Mouse (Mus musculus) small intestine, adult 2 months (tissue): ENCODE results near the gene Arl15. TPM values are rescaled to one million over a fixed set of nuclear protein-coding genes. Genes with fewer than 3 reads are reported as not detected.

Source experiments
- H3K27ac ChIP-seq: fragments of 200-500 bp; 2 replicates; pipeline ENCODE4 v1.5.1; 2012; ENCODE audit warnings: low read depth, low read length, control low read depth, inconsistent platforms; ENCODE audit not compliant: insufficient read depth
- H3K27me3 ChIP-seq: fragments of 200-500 bp; 2 replicates; pipeline ENCODE4 v1.6.1; 2012; ENCODE audit warnings: mild to moderate bottlenecking, moderate library complexity, low read length, inconsistent platforms; ENCODE audit not compliant: control insufficient read depth, insufficient read depth
- H3K36me3 ChIP-seq: fragments of 200-500 bp; 2 replicates; pipeline ENCODE4 v1.6.1; 2012; ENCODE audit warnings: mild to moderate bottlenecking, low read length, control low read depth, inconsistent platforms; ENCODE audit not compliant: control insufficient read depth, insufficient read depth
- H3K4me1 ChIP-seq: fragments of 200-500 bp; 2 replicates; pipeline ENCODE4 v1.6.1; 2012; ENCODE audit warnings: low read length, inconsistent platforms, mixed read lengths; ENCODE audit not compliant: control insufficient read depth, insufficient read depth, insufficient read length
- H3K4me3 ChIP-seq: fragments of 200-500 bp; 2 replicates; pipeline ENCODE4 v1.5.1; 2012; ENCODE audit warnings: low read depth, mild to moderate bottlenecking, control low read depth, inconsistent platforms, low read length, moderate library complexity
- CTCF ChIP-seq: fragments of 200-500 bp; IDR thresholded peaks from 2 replicates; pipeline ENCODE4 v1.5.1; 2012; ENCODE audit warnings: low read depth, mild to moderate bottlenecking, control low read depth, inconsistent platforms, low read length, moderate library complexity, mixed read lengths; ENCODE audit not compliant: insufficient replicate concordance, insufficient read length; ENCODE audit errors: extremely low read depth
- POLR2A ChIP-seq: fragments of 200-500 bp; IDR thresholded peaks from 2 replicates; pipeline ENCODE4 v1.6.1; 2012; ENCODE audit warnings: low read depth, mild to moderate bottlenecking, control low read depth, inconsistent platforms, low read length, moderate library complexity
- WGBS: fragments of 180-500 bp; shearing (Covaris S2); methylation state at CpG from one replicate; pipeline ENCODE4 v1.1.7; 2018; 5-methylcytosine and 5-hydroxymethylcytosine counted together
- polyA plus RNA-seq: library from polyadenylated mRNA; depleted of rRNA; stranded (reverse); fragments of >200 nt; gene quantifications from 2 replicates; pipeline ENCODE4 v1.2.3, GENCODE M21; 2012

The Arl15 gene
- polyA plus RNA-seq, 1 experiment: 2.0 TPM

- TF ChIP-seq POLR2A: no peak
- no peak for TF ChIP-seq CTCF
- Histone ChIP-seq H3K27me3 (no peaks in the 10 kb centered on the region), H3K4me3 (no peak overlapping the region), H3K27ac (no peak overlapping the region), H3K36me3 (no peaks in the 10 kb centered on the region), H3K4me1 (no peaks in the 10 kb centered on the region)
- 67% methylated on average over 3 of the region's 3 CpGs for WGBS
Measured at GRCm38 (mm10) chr13:113990247-113990646, 195.9 kb downstream of the Arl15 start.

GRCm38 (mm10) chr13:113990701-113991100, 196.4 kb downstream of the Arl15 start:
- Histone ChIP-seq H3K27me3 (no peaks in the 10 kb centered on the region), H3K4me1 (no peaks in the 10 kb centered on the region), H3K27ac (no peak overlapping the region), H3K36me3 (no peaks in the 10 kb centered on the region), H3K4me3 (no peak overlapping the region)
- TF ChIP-seq POLR2A (no peak), CTCF (no peak)
- WGBS: 89% methylated on average over 10 of the region's 10 CpGs

GRCm38 (mm10) chr13:113993066-113993465, 198.8 kb downstream of the Arl15 start:
- H3K36me3 ChIP-seq: no peaks in the 10 kb centered on the region
- no peak overlapping the region for H3K27ac ChIP-seq
- 87% methylated on average over 2 of the region's 2 CpGs for WGBS
- no peaks in the 10 kb centered on the region for H3K27me3 ChIP-seq
- no peaks in the 10 kb centered on the region for H3K4me1 ChIP-seq
- no peak overlapping the region for H3K4me3 ChIP-seq
- no peak for TF ChIP-seq CTCF
- no peak for TF ChIP-seq POLR2A

GRCm38 (mm10) chr13:113994586-113994985, 200.3 kb downstream of the Arl15 start:
- WGBS: 83% methylated on average over 6 of the region's 6 CpGs
- no peaks in the 10 kb centered on the region for H3K36me3 ChIP-seq
- H3K4me3 ChIP-seq: no peak overlapping the region
- H3K27ac ChIP-seq: no peak overlapping the region
- H3K4me1 ChIP-seq: no peaks in the 10 kb centered on the region
- no peaks in the 10 kb centered on the region for H3K27me3 ChIP-seq
- TF ChIP-seq CTCF (no peak), POLR2A (no peak)

GRCm38 (mm10) chr13:113995490-113996236, 201.4 kb downstream of the Arl15 start:
- 85% methylated on average over 9 of the region's 9 CpGs for WGBS
- TF ChIP-seq CTCF (no peak), POLR2A (no peak)
- Histone ChIP-seq H3K4me3 (no peak overlapping the region), H3K27ac (no peak overlapping the region), H3K4me1 (no peaks in the 10 kb centered on the region), H3K36me3 (no peaks in the 10 kb centered on the region), H3K27me3 (no peaks in the 10 kb centered on the region)

- Histone ChIP-seq H3K27me3 (no peaks in the 10 kb centered on the region), H3K36me3 (no peaks in the 10 kb centered on the region), H3K4me3 (no peak overlapping the region), H3K27ac (no peak overlapping the region), H3K4me1 (no peaks in the 10 kb centered on the region)
- WGBS: 93% methylated on average over 12 of the region's 12 CpGs
- TF ChIP-seq POLR2A: no peak
- TF ChIP-seq CTCF: no peak
Measured at GRCm38 (mm10) chr13:113998811-113999210, 204.5 kb downstream of the Arl15 start.

GRCm38 (mm10) chr13:114003463-114003862, 209.2 kb downstream of the Arl15 start:
- Histone ChIP-seq H3K4me1 (no peaks in the 10 kb centered on the region), H3K36me3 (no peaks in the 10 kb centered on the region), H3K27ac (no peak overlapping the region), H3K4me3 (no peak overlapping the region), H3K27me3 (no peaks in the 10 kb centered on the region)
- WGBS: 83% methylated on average over 10 of the region's 10 CpGs
- TF ChIP-seq CTCF: no peak
- TF ChIP-seq POLR2A: no peak
